Mouse (Mus musculus): Measurements from ENCODE around the gene Szt2. TPM values are rescaled to one million over a fixed set of nuclear protein-coding genes. Genes with fewer than 3 reads are reported as not detected.

Szt2 gene
- polyA plus RNA-seq (2015; fragmentation: Nextera tagmentation; extraction: Ambion mirVana), result 9.9 and 10.3 TPM in 2 replicates

DNA sequence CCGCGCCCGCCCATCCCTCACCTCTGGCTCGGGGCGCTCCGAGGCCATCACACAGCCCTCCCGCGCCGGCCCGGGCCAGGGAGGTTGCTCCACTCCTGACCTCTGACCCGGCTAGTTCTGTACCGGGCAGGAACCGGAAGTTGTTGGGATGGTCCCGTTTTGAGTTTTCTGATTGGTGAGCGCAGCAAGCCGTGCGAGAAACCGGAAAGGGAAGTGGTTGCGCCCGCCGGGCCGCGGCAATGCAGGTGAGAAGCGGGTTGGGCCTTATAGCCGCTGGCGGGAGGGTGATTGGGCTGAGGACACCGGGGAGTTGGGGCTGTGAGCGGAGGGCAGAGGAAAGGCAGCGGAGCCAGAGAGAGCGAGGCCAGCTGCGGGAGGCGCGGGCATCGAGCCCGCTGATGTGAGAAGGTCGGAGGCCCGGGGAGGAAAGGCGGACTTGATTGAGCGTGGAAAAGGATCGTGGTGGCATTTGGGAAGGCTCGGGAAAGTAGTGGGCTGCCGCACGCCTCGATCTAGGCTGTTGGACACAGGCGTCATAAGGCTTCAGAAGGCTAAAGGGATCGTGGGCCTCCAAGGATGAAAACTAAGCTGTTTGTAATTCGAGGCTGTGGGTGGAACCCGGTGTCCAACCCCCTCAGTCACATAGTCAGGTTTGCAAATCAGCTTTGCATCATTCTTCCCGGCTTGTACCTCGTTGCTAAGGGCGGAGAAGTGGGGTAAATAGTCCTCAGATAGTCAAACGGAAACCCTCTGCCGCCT lies at the start of gene Szt2, which contains the start of gene Med8:
Gene Szt2, minus strand, starts transcription at position 132 of the 759 bp plus-strand sequence.
Gene Med8, plus strand, starts transcription at position 196 of the 759 bp plus-strand sequence.
- Histone ChIP-seq H3K27me3 (no peaks in the 10 kb centered on the region), H3K27ac (peak within 1 kb of the TSS; percentile 64), H3K4me1 (peaks cover 20% of the 10 kb centered on the region), H3K36me3 (peaks cover 50% of the 10 kb centered on the region), H3K9ac (peak within 1 kb of the TSS; percentile 93), H3K9me3 (no peaks in the 10 kb centered on the region), H3K4me3 (peak within 1 kb of the TSS; percentile 96), H3K4me2 (peak within 1 kb of the TSS; percentile 80)
- under 1% methylated on average over 53 of the region's 53 CpGs for WGBS
- peak; percentile 74; the same call in 1 of the 2 replicates for ATAC-seq (ENCODE audit: insufficient number of reproducible peaks, insufficient read depth, low FRiP score, low TSS enrichment, low read depth)

DNA sequence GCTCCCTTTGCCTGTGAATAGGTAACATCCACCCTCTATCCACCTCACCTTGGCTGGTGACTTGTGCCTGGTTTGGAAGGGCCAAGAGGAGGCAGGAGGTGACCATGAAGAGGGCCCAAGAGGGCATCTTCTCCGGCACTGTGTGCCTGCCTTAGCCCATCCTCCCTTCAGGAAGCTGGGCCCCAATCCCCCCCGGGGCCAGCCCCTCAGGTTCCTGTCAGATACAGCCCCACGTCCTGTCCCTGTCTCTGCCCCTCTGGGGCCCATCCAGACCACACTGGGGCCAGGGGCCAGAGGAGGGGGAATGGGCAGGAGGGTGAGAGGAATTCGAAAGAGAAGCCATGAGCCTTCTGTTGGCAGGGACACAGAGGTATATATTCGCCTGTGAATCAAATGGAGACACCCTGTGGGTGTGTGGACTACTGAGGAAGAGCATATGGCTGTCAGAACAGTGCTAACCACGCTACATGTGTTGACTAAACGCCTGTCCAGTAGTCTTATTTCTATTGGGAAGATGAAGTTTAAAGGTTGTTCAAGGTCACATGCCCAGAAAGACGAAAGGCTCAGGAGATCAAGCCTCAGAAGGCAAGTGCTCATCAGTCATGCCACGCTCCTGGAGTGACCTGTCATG lies 48.4 kb upstream of the Szt2 start, which contains the start of gene Mpl:
Gene Mpl, minus strand, starts transcription at position 169 of the 631 bp plus-strand sequence.
- 65% methylated on average over 9 of the region's 9 CpGs for WGBS
- H3K27me3 ChIP-seq, result no peaks in the 10 kb centered on the region
- H3K9ac ChIP-seq, result no peak within 1 kb of the TSS
- no peaks in the 10 kb centered on the region for H3K9me3 ChIP-seq
- no peak within 1 kb of the TSS for H3K4me3 ChIP-seq
- no peak within 1 kb of the TSS for H3K4me2 ChIP-seq
- H3K36me3 ChIP-seq, result no peaks in the 10 kb centered on the region
- no peaks in the 10 kb centered on the region for H3K4me1 ChIP-seq
- no peak for ATAC-seq (ENCODE audit: insufficient number of reproducible peaks, insufficient read depth, low FRiP score, low TSS enrichment, low read depth)
- H3K27ac ChIP-seq, result no peak within 1 kb of the TSS

DNA sequence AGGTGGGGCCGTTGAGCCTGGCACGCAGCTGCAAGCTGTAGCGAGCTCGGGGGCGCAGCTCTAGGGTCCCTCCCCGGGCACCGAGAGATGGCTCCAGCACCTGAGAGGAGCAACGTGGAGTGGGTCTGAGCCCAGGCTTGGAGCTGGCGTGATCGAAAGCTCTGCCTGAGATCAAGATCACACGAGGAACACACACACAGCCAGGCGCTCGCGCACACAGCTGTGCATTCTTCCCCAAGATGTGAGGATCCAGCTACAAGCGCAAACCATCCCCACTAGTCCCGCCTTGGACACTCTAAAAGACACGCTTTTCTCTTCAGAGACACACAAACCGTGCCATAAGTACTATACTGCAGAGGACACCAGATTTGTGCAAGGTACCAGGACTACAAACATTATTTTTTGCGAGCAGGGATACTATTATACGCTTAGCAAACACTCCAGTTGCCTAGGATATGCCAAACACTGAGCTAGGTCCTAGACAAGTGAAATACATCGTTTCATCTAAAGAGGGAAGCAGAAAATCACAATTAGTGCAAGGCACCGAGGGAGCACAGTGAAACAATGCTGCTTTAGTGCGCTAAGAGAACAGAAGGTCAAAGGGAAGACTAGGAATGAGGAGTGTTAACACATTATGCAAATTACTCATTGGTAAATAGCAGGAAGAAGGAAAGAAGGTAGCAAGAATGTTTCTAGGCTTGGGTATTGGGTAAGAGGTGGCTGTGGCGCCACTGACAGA lies 37.5 kb upstream of the Szt2 start:
- peaks cover 13% of the 10 kb centered on the region for H3K4me1 ChIP-seq
- H3K9me3 ChIP-seq, result no peaks in the 10 kb centered on the region
- peak overlapping the region; percentile 44 for H3K4me3 ChIP-seq
- 20% methylated on average over 24 of the region's 24 CpGs for WGBS
- H3K4me2 ChIP-seq, result peak overlapping the region; percentile 78
- H3K9ac ChIP-seq, result peak overlapping the region; percentile 63
- no peaks in the 10 kb centered on the region for H3K36me3 ChIP-seq
- no peaks in the 10 kb centered on the region for H3K27me3 ChIP-seq
- 0 out of 2 replicates have a peak overlapping the region, but pooled peaks have one; percentile 18 for H3K27ac ChIP-seq
- ATAC-seq (ENCODE audit: insufficient number of reproducible peaks, insufficient read depth, low FRiP score, low TSS enrichment, low read depth), result 0 out of 2 replicates have a peak, but pooled peaks have one; percentile 2

DNA sequence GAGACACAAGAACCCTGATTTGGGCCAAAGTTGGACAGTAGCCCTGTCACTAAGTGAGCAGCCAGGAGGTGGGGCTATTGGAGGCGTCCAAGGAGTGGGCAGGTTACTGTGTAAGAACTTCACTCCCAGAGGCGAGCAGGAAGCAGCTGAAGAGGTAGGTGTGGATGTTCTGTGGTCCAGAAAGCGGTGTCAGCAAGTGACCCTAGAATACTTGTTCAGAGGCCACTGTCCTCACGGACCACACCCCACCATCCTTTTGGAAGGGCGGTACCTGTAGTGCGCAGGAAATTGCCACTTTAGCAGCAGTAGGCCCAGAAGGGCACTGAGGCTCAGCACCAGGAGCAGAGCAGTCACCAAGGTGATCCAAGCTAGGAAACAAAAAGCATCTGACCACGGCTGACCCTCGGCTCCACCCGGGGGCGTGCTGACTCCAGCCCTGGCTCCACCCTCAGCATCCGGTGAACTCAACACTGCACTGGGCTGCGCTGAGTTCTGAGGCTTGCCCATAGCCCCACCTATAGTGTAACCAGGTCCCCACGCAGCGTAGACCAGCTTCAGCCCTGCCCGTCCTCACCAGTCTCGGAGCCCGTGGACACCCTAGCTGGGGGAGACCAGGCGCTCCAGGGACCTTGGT lies 36.8 kb upstream of the Szt2 start:
- WGBS, result 20% methylated on average over 18 of the region's 18 CpGs
- Histone ChIP-seq H3K27ac (0 out of 2 replicates have a peak overlapping the region, but pooled peaks have one; percentile 18), H3K4me2 (peak overlapping the region; percentile 78), H3K27me3 (no peaks in the 10 kb centered on the region), H3K9me3 (no peaks in the 10 kb centered on the region), H3K36me3 (no peaks in the 10 kb centered on the region), H3K4me1 (peaks cover 13% of the 10 kb centered on the region), H3K9ac (peak overlapping the region; percentile 63), H3K4me3 (peak overlapping the region; percentile 44)
- ATAC-seq (ENCODE audit: insufficient number of reproducible peaks, insufficient read depth, low FRiP score, low TSS enrichment, low read depth), result peak; percentile 53; the same call in 1 of the 2 replicates

DNA sequence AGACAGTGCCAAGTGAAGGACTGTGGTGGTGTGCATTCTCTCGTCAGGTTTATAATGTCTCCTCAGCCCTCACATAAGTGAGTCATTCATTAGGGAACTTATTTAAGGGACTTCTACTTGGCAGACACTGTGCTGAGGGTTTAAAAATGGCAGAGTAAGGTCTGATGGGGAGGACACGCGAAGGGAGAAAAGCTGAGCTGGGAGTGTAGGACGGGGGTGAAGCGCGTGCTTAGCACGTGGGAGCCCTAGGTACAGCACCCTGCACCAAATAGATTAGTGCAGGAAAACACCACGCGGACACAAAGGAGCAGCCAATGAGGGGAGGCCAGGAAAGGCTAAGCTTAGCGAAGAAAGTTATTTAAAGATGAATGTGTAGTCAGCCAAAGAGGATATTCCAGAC lies 36.0 kb upstream of the Szt2 start:
- peak overlapping the region; percentile 44; the same call in 1 of the 2 replicates for H3K27ac ChIP-seq
- H3K9me3 ChIP-seq, result no peaks in the 10 kb centered on the region
- ATAC-seq (ENCODE audit: insufficient number of reproducible peaks, insufficient read depth, low FRiP score, low TSS enrichment, low read depth), result no peak
- no peak overlapping the region for H3K4me2 ChIP-seq
- peaks cover 13% of the 10 kb centered on the region for H3K4me1 ChIP-seq
- WGBS, result 80% methylated on average over 10 of the region's 10 CpGs
- H3K9ac ChIP-seq, result no peak overlapping the region
- H3K27me3 ChIP-seq, result no peaks in the 10 kb centered on the region
- no peaks in the 10 kb centered on the region for H3K36me3 ChIP-seq
- no peak overlapping the region for H3K4me3 ChIP-seq

DNA sequence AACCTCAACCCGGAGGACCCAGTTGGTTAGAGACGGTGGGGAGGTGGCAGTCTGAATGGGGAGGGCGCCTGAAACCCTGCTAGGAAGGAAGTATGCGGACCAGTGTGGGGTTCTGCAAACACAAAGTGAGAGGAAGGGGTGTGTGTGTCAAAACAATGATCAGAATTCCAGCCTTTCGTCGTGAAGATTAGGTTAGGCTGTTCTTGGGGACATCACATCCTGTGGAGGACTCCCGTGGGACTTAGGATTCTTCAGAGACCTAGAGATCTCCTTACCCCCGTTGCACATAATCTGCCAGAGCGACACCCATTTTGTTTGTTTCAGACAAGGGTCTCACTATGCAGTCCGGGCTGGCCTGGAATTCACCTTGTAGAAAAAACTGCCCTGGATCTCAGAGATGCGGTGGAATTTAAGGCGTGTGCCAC lies 28.8 kb upstream of the Szt2 start:
- H3K9me3 ChIP-seq, result no peaks in the 10 kb centered on the region
- peaks cover 27% of the 10 kb centered on the region for H3K36me3 ChIP-seq
- peak overlapping the region; percentile 92 for H3K27ac ChIP-seq
- H3K4me2 ChIP-seq, result peak overlapping the region; percentile 97
- peak overlapping the region; percentile 91 for H3K9ac ChIP-seq
- no peak for ATAC-seq (ENCODE audit: insufficient number of reproducible peaks, insufficient read depth, low FRiP score, low TSS enrichment, low read depth)
- no peaks in the 10 kb centered on the region for H3K27me3 ChIP-seq
- H3K4me3 ChIP-seq, result peak overlapping the region; percentile 70
- 8% methylated on average over 12 of the region's 12 CpGs for WGBS
- H3K4me1 ChIP-seq, result peaks cover 35% of the 10 kb centered on the region

DNA sequence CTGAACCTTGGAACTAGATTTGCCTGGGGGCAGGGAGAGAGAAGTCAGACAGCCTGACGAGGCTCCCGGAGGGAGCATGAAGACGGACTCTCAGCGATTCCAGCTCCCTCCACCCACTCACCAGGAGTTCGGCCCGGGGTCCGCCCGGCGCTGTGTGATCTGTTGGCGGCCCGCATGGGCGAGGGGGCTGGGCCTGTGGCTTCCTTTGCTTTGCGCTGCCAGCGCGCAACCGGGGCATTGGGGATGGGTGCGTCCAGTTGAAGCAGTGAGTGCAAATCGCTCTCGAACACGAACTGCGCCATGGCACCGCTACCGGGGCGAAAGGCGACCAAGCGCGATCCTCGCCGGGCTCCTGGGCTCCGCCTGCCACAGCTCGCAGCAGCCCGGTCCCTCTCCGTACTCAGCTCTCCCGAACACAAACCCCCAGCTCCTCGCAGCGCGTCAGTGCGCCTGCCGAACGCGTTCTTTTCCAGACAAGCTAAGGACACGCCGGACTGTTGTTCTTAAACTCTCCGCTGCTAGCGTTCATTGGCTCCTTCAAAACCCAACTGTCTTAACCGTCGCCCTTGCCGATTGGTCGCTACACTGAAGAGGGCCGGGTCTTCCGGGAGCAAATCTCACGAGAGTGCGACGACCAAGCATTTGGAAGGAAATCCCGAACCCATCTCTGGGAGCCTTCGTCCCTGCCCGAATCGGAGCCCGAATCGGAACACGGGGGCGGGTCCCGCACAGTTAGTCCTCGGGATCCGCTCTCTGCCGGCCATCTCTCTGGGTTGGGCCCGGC lies 27.9 kb upstream of the Szt2 start, which contains the start of gene Cdc20:
Gene Cdc20, minus strand, starts transcription at position 533 of the 784 bp plus-strand sequence.
- H3K9ac ChIP-seq, result peak within 1 kb of the TSS; percentile 91
- H3K9me3 ChIP-seq, result no peaks in the 10 kb centered on the region
- under 1% methylated on average over 67 of the region's 67 CpGs for WGBS
- peak; percentile 94 for ATAC-seq (ENCODE audit: insufficient number of reproducible peaks, insufficient read depth, low FRiP score, low TSS enrichment, low read depth)
- H3K27me3 ChIP-seq, result no peaks in the 10 kb centered on the region
- peak within 1 kb of the TSS; percentile 92 for H3K27ac ChIP-seq
- peak within 1 kb of the TSS; percentile 70 for H3K4me3 ChIP-seq
- peaks cover 35% of the 10 kb centered on the region for H3K36me3 ChIP-seq
- H3K4me2 ChIP-seq, result peak within 1 kb of the TSS; percentile 97
- peaks cover 35% of the 10 kb centered on the region for H3K4me1 ChIP-seq

DNA sequence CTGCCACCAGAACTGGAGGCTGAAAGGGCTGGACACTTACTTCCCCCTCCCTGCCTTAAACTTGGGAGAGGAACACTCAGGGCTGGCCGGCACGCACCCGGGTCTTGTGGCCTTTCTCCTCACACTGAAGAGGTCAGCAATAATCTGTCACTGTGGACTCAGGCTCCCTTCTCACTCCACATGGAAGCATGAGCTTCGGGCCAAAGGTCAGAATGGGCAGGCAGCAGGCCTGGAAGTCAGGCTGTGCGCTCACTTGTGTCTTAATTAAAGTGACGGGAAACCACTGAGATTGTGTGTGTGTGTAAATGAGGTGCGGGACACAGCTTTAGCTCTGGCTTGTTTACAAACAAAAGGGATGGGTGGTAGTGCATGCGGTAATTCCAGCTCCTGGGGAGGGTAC lies 23.3 kb upstream of the Szt2 start:
- Histone ChIP-seq H3K4me3 (no peak overlapping the region), H3K4me1 (peaks cover 54% of the 10 kb centered on the region), H3K4me2 (no peak overlapping the region), H3K36me3 (peaks cover 52% of the 10 kb centered on the region), H3K9ac (no peak overlapping the region), H3K9me3 (no peaks in the 10 kb centered on the region), H3K27ac (no peak overlapping the region), H3K27me3 (no peaks in the 10 kb centered on the region)
- ATAC-seq (ENCODE audit: insufficient number of reproducible peaks, insufficient read depth, low FRiP score, low TSS enrichment, low read depth), result no peak
- WGBS, result 78% methylated on average over 8 of the region's 8 CpGs

DNA sequence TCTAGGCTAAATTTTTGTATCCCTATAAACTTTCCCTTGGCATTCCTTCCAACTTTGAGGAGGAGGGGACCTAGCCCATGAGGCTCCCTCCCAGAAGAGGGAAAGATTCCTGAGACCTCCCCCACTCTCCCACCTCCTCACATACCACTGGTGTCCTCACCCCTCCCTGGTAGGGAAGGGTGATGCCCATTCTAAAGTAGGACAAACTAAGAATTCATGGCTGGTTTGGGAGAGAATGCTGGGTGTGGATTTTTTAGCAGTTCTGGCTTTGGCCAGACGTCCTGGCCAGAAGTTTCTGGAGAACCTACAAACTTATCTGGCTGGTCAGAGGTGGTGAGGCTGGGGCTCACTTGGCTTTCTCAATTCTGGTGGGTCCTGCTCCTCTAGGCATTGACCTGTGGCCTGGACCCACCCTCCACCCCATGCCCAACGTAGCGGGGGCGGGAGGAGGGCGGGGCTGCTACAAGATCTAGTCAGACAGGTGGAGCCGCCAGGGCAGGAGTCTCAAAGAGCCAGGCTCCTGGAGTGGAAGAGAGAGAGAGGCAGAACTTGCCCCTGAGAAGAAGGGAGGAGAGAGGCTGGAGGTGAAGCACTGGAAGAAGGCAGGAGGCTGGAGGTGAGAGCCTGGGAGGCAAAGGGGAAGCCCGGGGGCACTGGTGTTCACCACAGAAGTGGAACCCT lies 20.3 kb upstream of the Szt2 start:
- Histone ChIP-seq H3K27ac (peak overlapping the region; percentile 55; the same call in 1 of the 2 replicates), H3K4me2 (peak overlapping the region; percentile 85), H3K9me3 (no peaks in the 10 kb centered on the region), H3K4me1 (peaks cover 34% of the 10 kb centered on the region), H3K36me3 (peaks cover 40% of the 10 kb centered on the region), H3K27me3 (no peaks in the 10 kb centered on the region), H3K4me3 (peak overlapping the region; percentile 69; the same call in 1 of the 2 replicates), H3K9ac (peak overlapping the region; percentile 81)
- WGBS, result 46% methylated on average over 7 of the region's 7 CpGs
- ATAC-seq (ENCODE audit: insufficient number of reproducible peaks, insufficient read depth, low FRiP score, low TSS enrichment, low read depth), result no peak
